Comparison of ENCODE assay signal across 28 mouse cellular contexts in genomic region chr10:91804870-91805269, GRCm38 (mm10).
"Had no signal": no experiment of that assay in that cellular context is flagged by ENCODE, and none has a peak within 500 bp of the region (broad histone marks: within the 10 kb centered on the region; RNA-seq: fewer than 3 reads in every experiment).

No protein-coding gene starts in this region.

- ATAC-seq: hindbrain, embryonic 16.5 days; inflammation-experienced regulatory T-cells, adult 6 months; intestine, embryonic 15.5 days; intestine, postnatal 0 days had no signal

- H3K27me3 ChIP-seq: heart, embryonic 12.5 days; hindbrain, embryonic 12.5 days; intestine, embryonic 15.5 days; limb, embryonic 12.5 days; liver, embryonic 13.5 days; liver, embryonic 15.5 days had no signal

- H3K36me3 ChIP-seq: heart, embryonic 10.5 days; heart, embryonic 12.5 days; hindbrain, embryonic 10.5 days; hindbrain, embryonic 12.5 days; intestine, embryonic 15.5 days; limb, embryonic 10.5 days; limb, embryonic 12.5 days; liver, embryonic 13.5 days; liver, embryonic 15.5 days had no signal

- H3K4me1 ChIP-seq: heart, embryonic 10.5 days; heart, embryonic 12.5 days; hindbrain, embryonic 10.5 days; hindbrain, embryonic 12.5 days; intestine, embryonic 15.5 days; limb, embryonic 10.5 days; limb, embryonic 12.5 days; liver, embryonic 13.5 days; liver, embryonic 15.5 days had no signal

- H3K4me3 ChIP-seq: gastrocnemius, adult 2 months; heart, embryonic 10.5 days; heart, embryonic 12.5 days; hindbrain, embryonic 10.5 days; hindbrain, embryonic 12.5 days; intestine, embryonic 15.5 days; layer of hippocampus, adult 2 months; left cerebral cortex, adult 2 months; limb, embryonic 10.5 days; limb, embryonic 12.5 days; liver, embryonic 13.5 days; liver, embryonic 15.5 days had no signal

- H3K4me2 ChIP-seq: heart, embryonic 12.5 days; hindbrain, embryonic 12.5 days; hindbrain, embryonic 14.5 days; intestine, embryonic 15.5 days; limb, embryonic 12.5 days; liver, embryonic 11.5 days; liver, embryonic 13.5 days; liver, embryonic 15.5 days had no signal

- H3K27ac ChIP-seq: gastrocnemius, adult 2 months; heart, embryonic 10.5 days; hindbrain, embryonic 10.5 days; hindbrain, embryonic 12.5 days; hindbrain, embryonic 14.5 days; intestine, embryonic 15.5 days; layer of hippocampus, adult 2 months; left cerebral cortex, adult 2 months; limb, embryonic 10.5 days; limb, embryonic 12.5 days; liver, embryonic 13.5 days; liver, embryonic 15.5 days had no signal

- H3K9ac ChIP-seq: heart, embryonic 12.5 days; hindbrain, embryonic 12.5 days; hindbrain, embryonic 14.5 days; intestine, embryonic 15.5 days; limb, embryonic 12.5 days; liver, embryonic 13.5 days; liver, embryonic 15.5 days had no signal

- DNase-seq: gastrocnemius, adult 2 months; gastrocnemius, postnatal 10 days; gastrocnemius, postnatal 25 days; heart, adult 18-20 months; heart, postnatal 10 days; heart, postnatal 4 days; kidney, adult 18-20 months; kidney, adult 8-10 months; kidney, postnatal 10 days; kidney, postnatal 25 days; kidney, postnatal 4 days; liver; liver, embryonic 13.5 days had no signal

- H3K9me3 ChIP-seq: heart, embryonic 10.5 days; heart, embryonic 12.5 days; hindbrain, embryonic 10.5 days; hindbrain, embryonic 12.5 days; intestine, embryonic 15.5 days; limb, embryonic 10.5 days; limb, embryonic 12.5 days; liver, embryonic 15.5 days had no signal
